ENCODE assay signal across 7 mouse cellular contexts in genomic region chr15:101221298-101222104, GRCm38 (mm10). TPM values are rescaled to one million over a fixed set of nuclear protein-coding genes. Genes with fewer than 3 reads are reported as not detected.
DNase-seq lines count a peak whose midpoint lies in the region; ATAC-seq lines count a peak whose summit lies in the region.

No protein-coding gene starts in this region.

- peak overlapping the region; percentile 43 for H3K4me2 ChIP-seq in limb, embryonic 11.5 days (ENCODE audit: low read depth, severe bottlenecking)
- H3K4me2 ChIP-seq in midbrain, embryonic 13.5 days (replicated peaks), result peak overlapping the region; percentile 45

- H3K4me3 ChIP-seq in embryonic facial prominence, embryonic 10.5 days, result peak overlapping the region; percentile 50
- no peak overlapping the region for H3K4me3 ChIP-seq in limb, embryonic 11.5 days (ENCODE audit: low read depth, low read length)
- peak overlapping the region; percentile 17; the same call in 1 of the 2 replicates for H3K4me3 ChIP-seq in midbrain, embryonic 13.5 days (replicated peaks)

- H3K27me3 ChIP-seq in embryonic facial prominence, embryonic 10.5 days (replicated peaks; ENCODE audit: low read depth, poor library complexity, severe bottlenecking), result peaks cover 36% of the 10 kb centered on the region
- H3K27me3 ChIP-seq in limb, embryonic 11.5 days (ENCODE audit: control insufficient read depth, insufficient read depth, low read length), result no peaks in the 10 kb centered on the region
- H3K27me3 ChIP-seq in midbrain, embryonic 13.5 days, result peaks cover 12% of the 10 kb centered on the region; the same call in 1 of the 2 replicates

- DNase-seq in adrenal gland, adult 18-20 months (ENCODE audit: low spot score in 2 of 2), result peak; percentile 91
- peak; percentile 79 for DNase-seq in embryonic facial prominence, embryonic 10.5 days (ENCODE audit: low spot score)
- peak; percentile 89 to 96 for DNase-seq in heart, adult 18-20 months
- peak; percentile 85 to 92 for DNase-seq in kidney, adult 8-10 months
- peak; percentile 83 for DNase-seq in limb, embryonic 11.5 days (ENCODE audit: low spot score)
- peak; percentile 64 to 87 for DNase-seq in spleen, postnatal 4 days (ENCODE audit: low spot score in 2 of 2)

- ATAC-seq in limb, embryonic 11.5 days (ENCODE audit: insufficient number of reproducible peaks, low FRiP score, low TSS enrichment, low read depth), result peak; percentile 64
- ATAC-seq in midbrain, embryonic 13.5 days, result peak; percentile 51

- peak overlapping the region; percentile 66 for H3K27ac ChIP-seq in embryonic facial prominence, embryonic 10.5 days (replicated peaks)
- peak overlapping the region; percentile 22; the same call in 1 of the 2 replicates for H3K27ac ChIP-seq in limb, embryonic 11.5 days (replicated peaks; ENCODE audit: low read depth, low read length)
- H3K27ac ChIP-seq in midbrain, embryonic 13.5 days, result peak overlapping the region; percentile 74

- H3K9me3 ChIP-seq in embryonic facial prominence, embryonic 10.5 days, result no peaks in the 10 kb centered on the region
- no peaks in the 10 kb centered on the region for H3K9me3 ChIP-seq in limb, embryonic 11.5 days (ENCODE audit: control insufficient read depth, low read length)
- no peaks in the 10 kb centered on the region for H3K9me3 ChIP-seq in midbrain, embryonic 13.5 days

- under 1% methylated on average over 14 of the region's 14 CpGs for WGBS in embryonic facial prominence, embryonic 10.5 days
- WGBS in limb, embryonic 11.5 days, result 2% methylated on average over 14 of the region's 14 CpGs
- WGBS in midbrain, embryonic 13.5 days, result 2% methylated on average over 14 of the region's 14 CpGs

- peaks cover under 1% of the 10 kb centered on the region; the same call in 1 of the 2 replicates for H3K36me3 ChIP-seq in embryonic facial prominence, embryonic 10.5 days (replicated peaks)
- no peaks in the 10 kb centered on the region for H3K36me3 ChIP-seq in limb, embryonic 11.5 days (ENCODE audit: control insufficient read depth, insufficient read depth, low read length)
- H3K36me3 ChIP-seq in midbrain, embryonic 13.5 days, result no peaks in the 10 kb centered on the region

- peaks cover 64% of the 10 kb centered on the region for H3K4me1 ChIP-seq in embryonic facial prominence, embryonic 10.5 days
- peaks cover 33% of the 10 kb centered on the region for H3K4me1 ChIP-seq in limb, embryonic 11.5 days (ENCODE audit: control insufficient read depth, insufficient read depth, low read length)
- H3K4me1 ChIP-seq in midbrain, embryonic 13.5 days (replicated peaks), result peaks cover 51% of the 10 kb centered on the region

- peak overlapping the region; percentile 8; the same call in 1 of the 2 replicates for H3K9ac ChIP-seq in limb, embryonic 11.5 days (ENCODE audit: low read length)
- H3K9ac ChIP-seq in midbrain, embryonic 13.5 days (replicated peaks), result no peak overlapping the region

RNA-seq across cellular contexts. Expression of gene Grasp, which starts 2.5 kb away (rescaled TPM):
- 10 to 100 TPM; 16.3 to 19.8 TPM for total RNA-seq in adrenal gland, adult 18-20 months (2021)
- polyA plus RNA-seq in embryonic facial prominence, embryonic 10.5 days (2016; fragmentation: Nextera tagmentation; extraction: Ambion mirVana), result 5.3 and 6.7 TPM in 2 replicates
- total RNA-seq in heart, adult 18-20 months (2021), result 1 to 10 TPM; 8.7 to 9.7 TPM
- polyA plus RNA-seq in limb, embryonic 11.5 days (2014; fragmentation: Nextera tagmentation; extraction: Ambion mirVana), result 6.7 and 7.7 TPM in 2 replicates
- 1.7 and 2.4 TPM in 2 replicates for polyA plus RNA-seq in midbrain, embryonic 13.5 days (2015; fragmentation: Nextera tagmentation; extraction: Ambion mirVana)

RNA-seq across cellular contexts. Expression of gene Nr4a1, which starts 32.6 kb away (rescaled TPM):
- total RNA-seq in adrenal gland, adult 18-20 months (2021), result 100 to 1,000 TPM; 275 to 349 TPM
- polyA plus RNA-seq in embryonic facial prominence, embryonic 10.5 days (2016; fragmentation: Nextera tagmentation; extraction: Ambion mirVana), result 4.7 and 5.3 TPM in 2 replicates
- total RNA-seq in heart, adult 18-20 months (2021), result 10 to 100 TPM in 1 of 2 experiments, 1 to 10 TPM in 1; 7.7 to 10.5 TPM
- 3.5 and 4.0 TPM in 2 replicates for polyA plus RNA-seq in limb, embryonic 11.5 days (2014; fragmentation: Nextera tagmentation; extraction: Ambion mirVana)
- polyA plus RNA-seq in midbrain, embryonic 13.5 days (2015; fragmentation: Nextera tagmentation; extraction: Ambion mirVana), result 2.8 and 3.1 TPM in 2 replicates

RNA-seq across cellular contexts. Expression of gene Acvr1b, which starts 47.6 kb away (rescaled TPM):
- total RNA-seq in adrenal gland, adult 18-20 months (2021), result 1 to 10 TPM; 5.8 to 5.9 TPM
- 5.5 and 6.2 TPM in 2 replicates for polyA plus RNA-seq in embryonic facial prominence, embryonic 10.5 days (2016; fragmentation: Nextera tagmentation; extraction: Ambion mirVana)
- 10 to 100 TPM in 1 of 2 experiments, 1 to 10 TPM in 1; 9.8 to 10.3 TPM for total RNA-seq in heart, adult 18-20 months (2021)
- 8.0 and 9.4 TPM in 2 replicates for polyA plus RNA-seq in limb, embryonic 11.5 days (2014; fragmentation: Nextera tagmentation; extraction: Ambion mirVana)
- 18.2 and 19.2 TPM in 2 replicates for polyA plus RNA-seq in midbrain, embryonic 13.5 days (2015; fragmentation: Nextera tagmentation; extraction: Ambion mirVana)

Comparison
In these comparisons a context has a peak if more than half of its experiments do, and no peak if none do; other contexts are left out.
1. H3K27ac ChIP-seq: peak in every context shown above with its lines; median percentile 74 in midbrain, embryonic 13.5 days; 66 in embryonic facial prominence, embryonic 10.5 days; 22 in limb, embryonic 11.5 days.